Mouse (Mus musculus) heart, embryonic 14.5 days (tissue): ENCODE measurements around the gene Dusp27. TPM values are rescaled to one million over a fixed set of nuclear protein-coding genes. Genes with fewer than 3 reads are reported as not detected.

ENCODE experiments used
- ATAC-seq: fragments of 200-750 bp; cut with Nextera tagmentation; 2 replicates; pipeline ENCODE4 v1.8.0; 2017; ENCODE audit warnings: low read depth, moderate TSS enrichment; ENCODE audit not compliant: insufficient number of reproducible peaks, insufficient read depth, low FRiP score
- H3K27ac ChIP-seq, 2 experiments: fragments of 200-500 bp in 1 of 2; fragments of 300-500 bp in 1 of 2; sonication (generic) in 1 of 2; replicated peaks in 1 of 2; 2 replicates each; pipeline ENCODE4 v1.5.1; 2012 to 2014; ENCODE audit warnings: low read depth in 2 of 2, low read length in 2 of 2, control low read depth in 1 of 2, mild to moderate bottlenecking in 1 of 2, mixed read lengths in 1 of 2; ENCODE audit not compliant: control insufficient read depth in 1 of 2, insufficient read depth in 1 of 2
- H3K27me3 ChIP-seq: fragments of 300-500 bp; sonication (generic); 2 replicates; pipeline ENCODE4 v1.6.1; 2014; ENCODE audit warnings: mild to moderate bottlenecking, low read length, control low read depth; ENCODE audit not compliant: control insufficient read depth, insufficient read depth
- H3K36me3 ChIP-seq: fragments of 300-500 bp; sonication (generic); 2 replicates; pipeline ENCODE4 v1.6.1; 2014; ENCODE audit warnings: mild to moderate bottlenecking, control low read depth, low read length, mixed read lengths; ENCODE audit not compliant: control insufficient read depth, insufficient read depth
- H3K4me1 ChIP-seq, 2 experiments: fragments of 200-500 bp in 1 of 2; fragments of 300-500 bp in 1 of 2; sonication (generic) in 1 of 2; 2 replicates each; pipeline ENCODE4 v1.6.1; 2012 to 2014; ENCODE audit warnings: low read length in 2 of 2, control low read depth in 1 of 2, mixed read lengths in 1 of 2; ENCODE audit not compliant: control insufficient read depth in 2 of 2, insufficient read depth in 2 of 2
- H3K4me2 ChIP-seq: fragments of 300-500 bp; sonication (generic); 2 replicates; pipeline ENCODE4 v1.6.1; 2014; ENCODE audit warnings: mild to moderate bottlenecking, low read length
- H3K4me3 ChIP-seq, 2 experiments: fragments of 200-500 bp in 1 of 2; fragments of 300-500 bp in 1 of 2; sonication (generic) in 1 of 2; 2 replicates each; pipeline ENCODE4 v1.5.1; 2012 to 2014; ENCODE audit warnings: low read length in 2 of 2, mild to moderate bottlenecking in 2 of 2, control low read depth in 1 of 2, low read depth in 1 of 2, moderate library complexity in 1 of 2; ENCODE audit not compliant: control insufficient read depth in 1 of 2, insufficient read depth in 1 of 2
- H3K9ac ChIP-seq: fragments of 300-500 bp; sonication (generic); 2 replicates; pipeline ENCODE4 v1.6.1; 2014; ENCODE audit warnings: mild to moderate bottlenecking, low read length
- H3K9me3 ChIP-seq: fragments of 300-500 bp; sonication (generic); 2 replicates; pipeline ENCODE4 v1.6.1; 2016; ENCODE audit warnings: low read length, control low read depth; ENCODE audit not compliant: control insufficient read depth
- WGBS: fragments of 180-500 bp; shearing (Covaris S2); extraction: QIAGEN DNeasy Blood & Tissue Kit; methylation state at CpG from one replicate; pipeline ENCODE4 v1.1.7; 2014; 5-methylcytosine and 5-hydroxymethylcytosine counted together
- polyA plus RNA-seq: library from polyadenylated mRNA; unstranded; fragments of >200 nt; fragmentation: Nextera tagmentation; extraction: Ambion mirVana; gene quantifications from 2 replicates; pipeline ENCODE4 v1.2.1, GENCODE M21; 2014

The Dusp27 gene
- polyA plus RNA-seq, 1 experiment from 2014 or later, result 41.1 TPM

GRCm38 (mm10) chr1:166098120-166098519, 29.6 kb downstream of the Dusp27 start:
- Histone ChIP-seq H3K4me1 (no peaks in the 10 kb centered on the region), H3K4me2 (no peak overlapping the region), H3K36me3 (peaks cover 71% of the 10 kb centered on the region), H3K9me3 (no peaks in the 10 kb centered on the region), H3K27ac (no peak overlapping the region), H3K9ac (no peak overlapping the region), H3K27me3 (no peaks in the 10 kb centered on the region), H3K4me3 (no peak overlapping the region)
- WGBS, result 97% methylated on average over 2 of the region's 2 CpGs
- no peak for ATAC-seq

- ATAC-seq, result no peak
- 72% methylated on average over 3 of the region's 3 CpGs for WGBS
- Histone ChIP-seq H3K9ac (no peak overlapping the region), H3K4me1 (no peaks in the 10 kb centered on the region), H3K4me2 (no peak overlapping the region), H3K27ac (no peak overlapping the region), H3K4me3 (no peak overlapping the region), H3K9me3 (no peaks in the 10 kb centered on the region), H3K36me3 (peaks cover 34% of the 10 kb centered on the region), H3K27me3 (no peaks in the 10 kb centered on the region)
These were observed 33.3 kb downstream of the Dusp27 start for GRCm38 (mm10) chr1:166094462-166094861.

- Histone ChIP-seq H3K9me3 (no peaks in the 10 kb centered on the region), H3K9ac (no peak overlapping the region), H3K27me3 (no peaks in the 10 kb centered on the region), H3K4me1 (no peaks in the 10 kb centered on the region), H3K4me3 (no peak overlapping the region), H3K4me2 (no peak overlapping the region), H3K27ac (no peak overlapping the region), H3K36me3 (no peaks in the 10 kb centered on the region)
- WGBS, result 79% methylated on average over 2 of the region's 2 CpGs
- ATAC-seq, result no peak
These were observed 37.4 kb downstream of the Dusp27 start for GRCm38 (mm10) chr1:166090306-166090705.

GRCm38 (mm10) chr1:166089739-166090138, 38.0 kb downstream of the Dusp27 start:
- H3K4me2 ChIP-seq, result no peak overlapping the region
- H3K9ac ChIP-seq, result no peak overlapping the region
- H3K4me1 ChIP-seq, result no peaks in the 10 kb centered on the region
- no peak; the same call in 1 of the 2 replicates for ATAC-seq
- H3K9me3 ChIP-seq, result no peaks in the 10 kb centered on the region
- no peaks in the 10 kb centered on the region for H3K27me3 ChIP-seq
- no peak overlapping the region for H3K27ac ChIP-seq
- H3K36me3 ChIP-seq, result no peaks in the 10 kb centered on the region
- no peak overlapping the region for H3K4me3 ChIP-seq
- WGBS, result 51% methylated on average over 4 of the region's 4 CpGs

GRCm38 (mm10) chr1:166089337-166089736, 38.4 kb downstream of the Dusp27 start:
- Histone ChIP-seq H3K4me2 (no peak overlapping the region), H3K36me3 (no peaks in the 10 kb centered on the region), H3K4me1 (no peaks in the 10 kb centered on the region), H3K9me3 (no peaks in the 10 kb centered on the region), H3K4me3 (no peak overlapping the region), H3K9ac (no peak overlapping the region), H3K27me3 (no peaks in the 10 kb centered on the region), H3K27ac (no peak overlapping the region)
- WGBS, result 61% methylated on average over 3 of the region's 3 CpGs
- no peak for ATAC-seq

GRCm38 (mm10) chr1:166088446-166089170, 39.1 kb downstream of the Dusp27 start:
- Histone ChIP-seq H3K9ac (no peak overlapping the region), H3K27ac (no peak overlapping the region), H3K4me1 (no peaks in the 10 kb centered on the region), H3K9me3 (no peaks in the 10 kb centered on the region), H3K4me3 (no peak overlapping the region), H3K36me3 (no peaks in the 10 kb centered on the region), H3K4me2 (no peak overlapping the region), H3K27me3 (no peaks in the 10 kb centered on the region)
- no peak for ATAC-seq
- 82% methylated on average over 19 of the region's 19 CpGs for WGBS

- no peaks in the 10 kb centered on the region for H3K36me3 ChIP-seq
- H3K9ac ChIP-seq, result no peak overlapping the region
- H3K27me3 ChIP-seq, result no peaks in the 10 kb centered on the region
- WGBS, result 60% methylated on average over 6 of the region's 6 CpGs
- H3K27ac ChIP-seq, result no peak overlapping the region
- H3K4me3 ChIP-seq, result no peak overlapping the region
- H3K4me2 ChIP-seq, result no peak overlapping the region
- ATAC-seq, result no peak
- H3K9me3 ChIP-seq, result no peaks in the 10 kb centered on the region
- no peaks in the 10 kb centered on the region for H3K4me1 ChIP-seq
These were observed 50.5 kb downstream of the Dusp27 start for GRCm38 (mm10) chr1:166077052-166077735.
